Mouse (Mus musculus) stomach, embryonic 14.5 days (tissue): ENCODE measurements around the gene Lingo1. TPM values are rescaled to one million over a fixed set of nuclear protein-coding genes. Genes with fewer than 3 reads are reported as not detected.

ENCODE experiments used
- ATAC-seq: fragments of 200-750 bp; cut with Nextera tagmentation; 2 replicates; pipeline ENCODE4 v1.8.0; 2017; ENCODE audit warnings: low read depth, moderate TSS enrichment; ENCODE audit not compliant: insufficient number of reproducible peaks, insufficient read depth, low FRiP score
- H3K27ac ChIP-seq: fragments of 300-500 bp; sonication (generic); 2 replicates; pipeline ENCODE4 v1.5.1; 2014; ENCODE audit warnings: mild to moderate bottlenecking, low read length, moderate library complexity, mixed read lengths
- H3K27me3 ChIP-seq: fragments of 300-500 bp; sonication (generic); 2 replicates; pipeline ENCODE4 v1.6.1; 2014; ENCODE audit warnings: low read length, control low read depth, mixed read lengths; ENCODE audit not compliant: control insufficient read depth, insufficient read depth
- H3K36me3 ChIP-seq: fragments of 300-500 bp; sonication (generic); 2 replicates; pipeline ENCODE4 v1.6.1; 2014; ENCODE audit warnings: mild to moderate bottlenecking, control low read depth, low read length, moderate library complexity, mixed read lengths; ENCODE audit not compliant: control insufficient read depth, insufficient read depth
- H3K4me1 ChIP-seq: fragments of 300-500 bp; sonication (generic); 2 replicates; pipeline ENCODE4 v1.6.1; 2014; ENCODE audit warnings: low read length, control low read depth, mixed read lengths; ENCODE audit not compliant: control insufficient read depth, insufficient read depth
- H3K4me2 ChIP-seq: fragments of 300-500 bp; sonication (generic); replicated peaks from 2 replicates; pipeline ENCODE4 v1.6.1; 2014; ENCODE audit warnings: low read depth, low read length, control low read depth
- H3K4me3 ChIP-seq: fragments of 300-500 bp; sonication (generic); 2 replicates; pipeline ENCODE4 v1.5.1; 2014; ENCODE audit warnings: low read depth, low read length, control low read depth
- H3K9ac ChIP-seq: fragments of 300-500 bp; sonication (generic); replicated peaks from 2 replicates; pipeline ENCODE4 v1.6.1; 2014; ENCODE audit warnings: low read depth, mild to moderate bottlenecking, control low read depth, low read length, moderate library complexity, mixed read lengths
- H3K9me3 ChIP-seq: fragments of 300-500 bp; sonication (generic); 2 replicates; pipeline ENCODE4 v1.6.1; 2016; ENCODE audit warnings: low read depth, low read length, control low read depth; ENCODE audit not compliant: control insufficient read depth
- WGBS: fragments of 180-500 bp; shearing (Covaris S2); extraction: QIAGEN DNeasy Blood & Tissue Kit; methylation state at CpG from one replicate; pipeline ENCODE4 v1.1.7; 2014; 5-methylcytosine and 5-hydroxymethylcytosine counted together
- polyA plus RNA-seq: library from polyadenylated mRNA; unstranded; fragments of >200 nt; fragmentation: Nextera tagmentation; extraction: Ambion mirVana; gene quantifications from 2 replicates; pipeline ENCODE4 v1.2.1, GENCODE M21; 2014

Gene Lingo1
- polyA plus RNA-seq, 1 experiment from 2014 or later: 3.0 TPM

GRCm38 (mm10) chr9:56572534-56573479, 223.5 kb downstream of the Lingo1 start:
- ATAC-seq: no peak
- H3K27me3 ChIP-seq: no peaks in the 10 kb centered on the region
- H3K9me3 ChIP-seq: no peaks in the 10 kb centered on the region
- H3K36me3 ChIP-seq: no peaks in the 10 kb centered on the region
- H3K4me2 ChIP-seq: peak overlapping the region; percentile 19; the same call in 1 of the 2 replicates
- no peak overlapping the region for H3K4me3 ChIP-seq
- WGBS: 40% methylated on average over 23 of the region's 23 CpGs
- H3K4me1 ChIP-seq: 0 out of 2 replicates have a peak, but pooled peaks cover 4% of the 10 kb centered on the region
- H3K9ac ChIP-seq: no peak overlapping the region
- H3K27ac ChIP-seq: no peak overlapping the region

Other genes with a start within 250 kb of the Lingo1 start
- gene Odf3l1, start 68.2 kb upstream of the Lingo1 start, polyA plus RNA-seq: 1.7 and 1.9 TPM in 2 replicates
- 16.1 and 17.5 TPM in 2 replicates for gene Cspg4, start 68.6 kb upstream of the Lingo1 start, polyA plus RNA-seq
- gene Snx33, start 131.9 kb upstream of the Lingo1 start, polyA plus RNA-seq: 8.8 and 9.5 TPM in 2 replicates
- 76.8 and 78.1 TPM in 2 replicates for gene Imp3, start 141.0 kb upstream of the Lingo1 start, polyA plus RNA-seq
- 19.5 and 21.9 TPM in 2 replicates for gene Snupn, start 154.4 kb upstream of the Lingo1 start, polyA plus RNA-seq
- 28.0 and 32.6 TPM in 2 replicates for gene Ptpn9, start 198.5 kb upstream of the Lingo1 start, polyA plus RNA-seq